ENCODE assay signal across 7 mouse cellular contexts in genomic region chr8:8992461-8993032, GRCm38 (mm10).
A peak's percentile ranks its signal among the peaks of the same experiment; 100 is the strongest.
DNase-seq lines count a peak whose midpoint lies in the region; ATAC-seq and TF ChIP-seq lines count a peak whose summit lies in the region.

No protein-coding gene starts in this region.

- intact Hi-C loops in gastrocnemius, postnatal 36 days (cut with DNase I): loop anchor here (5.0 to 10.0 kb wide), 5 partner anchors 182 to 768 kb away; partner anchors contain the start of genes Arglu1 and Efnb2
- intact Hi-C loops in left cerebral cortex, postnatal 14 days (cut with DNase I): loop anchor here (2.0 to 10.0 kb wide), 2 partner anchors 182 to 332 kb away; partner anchors contain the start of gene Efnb2

- H3K9me3 ChIP-seq in intestine, embryonic 15.5 days: no peaks in the 10 kb centered on the region
- no peaks in the 10 kb centered on the region; the same call in 1 of the 2 replicates for H3K9me3 ChIP-seq in midbrain, embryonic 11.5 days (ENCODE audit: control insufficient read depth, low read length)

- WGBS in intestine, embryonic 15.5 days: 16% methylated on average over 11 of the region's 11 CpGs
- 8% methylated on average over 11 of the region's 11 CpGs for WGBS in midbrain, embryonic 11.5 days
- WGBS in spleen, adult 2 months: 27% methylated on average over 11 of the region's 11 CpGs

- no peak for TF ChIP-seq POLR2A in spleen, adult 2 months (IDR thresholded peaks at IDR 0.05; ENCODE audit: low read depth, low read length)

- H3K27ac ChIP-seq in intestine, embryonic 15.5 days: peak overlapping the region; percentile 41; the same call in 1 of the 2 replicates
- no peak overlapping the region; the same call in 1 of the 2 replicates for H3K27ac ChIP-seq in midbrain, embryonic 11.5 days (ENCODE audit: low read depth, low read length)
- no peak overlapping the region for H3K27ac ChIP-seq in spleen, adult 2 months (ENCODE audit: insufficient read depth, low read length)

- ATAC-seq in intestine, embryonic 15.5 days: peak; percentile 39
- ATAC-seq in midbrain, embryonic 11.5 days (ENCODE audit: low FRiP score): peak; percentile 27; the same call in 1 of the 2 replicates

- H3K36me3 ChIP-seq in intestine, embryonic 15.5 days: no peaks in the 10 kb centered on the region
- H3K36me3 ChIP-seq in midbrain, embryonic 11.5 days (ENCODE audit: control insufficient read depth, insufficient read depth, low read length): no peaks in the 10 kb centered on the region
- H3K36me3 ChIP-seq in spleen, adult 2 months (ENCODE audit: control insufficient read depth, insufficient read depth, low read length): no peaks in the 10 kb centered on the region

- H3K4me2 ChIP-seq in intestine, embryonic 15.5 days (replicated peaks): peak overlapping the region; percentile 40
- peak overlapping the region; percentile 27 for H3K4me2 ChIP-seq in midbrain, embryonic 11.5 days

- peaks cover 27% of the 10 kb centered on the region for H3K4me1 ChIP-seq in intestine, embryonic 15.5 days (replicated peaks)
- H3K4me1 ChIP-seq in midbrain, embryonic 11.5 days (ENCODE audit: control insufficient read depth, insufficient read depth, low read length): peaks cover 28% of the 10 kb centered on the region
- peaks cover 15% of the 10 kb centered on the region; the same call in 1 of the 2 replicates for H3K4me1 ChIP-seq in spleen, adult 2 months (ENCODE audit: control insufficient read depth, insufficient read depth, insufficient read length)

- no peaks in the 10 kb centered on the region for H3K27me3 ChIP-seq in intestine, embryonic 15.5 days (replicated peaks)
- H3K27me3 ChIP-seq in midbrain, embryonic 11.5 days (ENCODE audit: control insufficient read depth, insufficient read depth, low read length): peaks cover 8% of the 10 kb centered on the region
- no peaks in the 10 kb centered on the region for H3K27me3 ChIP-seq in spleen, adult 2 months (ENCODE audit: control insufficient read depth, insufficient read depth, low read length)

- H3K9ac ChIP-seq in intestine, embryonic 15.5 days: no peak overlapping the region
- H3K9ac ChIP-seq in midbrain, embryonic 11.5 days (ENCODE audit: low read length): no peak overlapping the region

- H3K4me3 ChIP-seq in intestine, embryonic 15.5 days (replicated peaks): no peak overlapping the region
- no peak overlapping the region for H3K4me3 ChIP-seq in midbrain, embryonic 11.5 days (ENCODE audit: low read depth, low read length)
- H3K4me3 ChIP-seq in spleen, adult 2 months (ENCODE audit: extremely low read depth, insufficient read depth, insufficient read length): no peak overlapping the region

- peak; percentile 59 for DNase-seq in adrenal gland, adult 8-10 months
- peak; percentile 89 for DNase-seq in embryo, embryonic 10 days (ENCODE audit: low spot score)
- DNase-seq in gastrocnemius, postnatal 36 days: peak; percentile 38 to 74
- DNase-seq in left cerebral cortex, postnatal 14 days (ENCODE audit: low spot score in 2 of 2): peak; percentile 80 to 91
- DNase-seq in midbrain, embryonic 11.5 days (ENCODE audit: low spot score, missing footprints): peak; percentile 98
- peak; percentile 41 to 65 for DNase-seq in spleen, adult 2 months (ENCODE audit: low read depth in 1 of 2, low spot score in 2 of 2)

- no peak for TF ChIP-seq CTCF in spleen, adult 2 months (IDR thresholded peaks at IDR 0.05; ENCODE audit: extremely low read depth, insufficient read depth, insufficient read length, insufficient replicate concordance)
